Mouse (Mus musculus) intestine, embryonic 15.5 days (tissue): Measurements from ENCODE around the gene Prr36. TPM values are rescaled to one million over a fixed set of nuclear protein-coding genes. Genes with fewer than 3 reads are reported as not detected.

Source experiments
- polyA plus RNA-seq: library from polyadenylated mRNA; unstranded; fragments of >200 nt; fragmentation: Nextera tagmentation; extraction: Ambion mirVana; gene quantifications from 2 replicates; pipeline ENCODE4 v1.2.1, GENCODE M21; 2015

The Prr36 gene
- polyA plus RNA-seq, 1 experiment from 2014 or later = 4.3 TPM

Other genes starting within 250 kb of the Prr36 start
- gene Cd209f, start 111.6 kb downstream of the Prr36 start, polyA plus RNA-seq = not detected in 2 replicates
- gene Cd209g, start 83.4 kb downstream of the Prr36 start, polyA plus RNA-seq = not detected in 2 replicates
- gene Evi5l, start 50.9 kb downstream of the Prr36 start, polyA plus RNA-seq = 18.9 and 19.3 TPM in 2 replicates
- gene Lrrc8e, start 9.4 kb upstream of the Prr36 start, polyA plus RNA-seq = 2.2 and 2.8 TPM in 2 replicates
- 24.1 and 25.3 TPM in 2 replicates for gene Map2k7, start 21.3 kb upstream of the Prr36 start, polyA plus RNA-seq
- 0.34 and 0.87 TPM in 2 replicates for gene Gm49320, start 21.4 kb upstream of the Prr36 start, polyA plus RNA-seq
- gene Tgfbr3l, start 30.8 kb upstream of the Prr36 start, polyA plus RNA-seq = 2.3 and 3.0 TPM in 2 replicates
- gene Snapc2, start 35.6 kb upstream of the Prr36 start, polyA plus RNA-seq = 46.0 and 46.2 TPM in 2 replicates
- gene Ctxn1, start 41.8 kb upstream of the Prr36 start, polyA plus RNA-seq = 63.1 and 63.9 TPM in 2 replicates
- gene Timm44, start 58.5 kb upstream of the Prr36 start, polyA plus RNA-seq = 65.8 and 69.7 TPM in 2 replicates
- gene Ccl25, start 107.8 kb upstream of the Prr36 start, polyA plus RNA-seq = 88.5 and 103 TPM in 2 replicates
- gene Elavl1, start 108.0 kb upstream of the Prr36 start, polyA plus RNA-seq = 201 and 230 TPM in 2 replicates